Comparison of ENCODE assay signal across 7 mouse cellular contexts in the genomic region with DNA sequence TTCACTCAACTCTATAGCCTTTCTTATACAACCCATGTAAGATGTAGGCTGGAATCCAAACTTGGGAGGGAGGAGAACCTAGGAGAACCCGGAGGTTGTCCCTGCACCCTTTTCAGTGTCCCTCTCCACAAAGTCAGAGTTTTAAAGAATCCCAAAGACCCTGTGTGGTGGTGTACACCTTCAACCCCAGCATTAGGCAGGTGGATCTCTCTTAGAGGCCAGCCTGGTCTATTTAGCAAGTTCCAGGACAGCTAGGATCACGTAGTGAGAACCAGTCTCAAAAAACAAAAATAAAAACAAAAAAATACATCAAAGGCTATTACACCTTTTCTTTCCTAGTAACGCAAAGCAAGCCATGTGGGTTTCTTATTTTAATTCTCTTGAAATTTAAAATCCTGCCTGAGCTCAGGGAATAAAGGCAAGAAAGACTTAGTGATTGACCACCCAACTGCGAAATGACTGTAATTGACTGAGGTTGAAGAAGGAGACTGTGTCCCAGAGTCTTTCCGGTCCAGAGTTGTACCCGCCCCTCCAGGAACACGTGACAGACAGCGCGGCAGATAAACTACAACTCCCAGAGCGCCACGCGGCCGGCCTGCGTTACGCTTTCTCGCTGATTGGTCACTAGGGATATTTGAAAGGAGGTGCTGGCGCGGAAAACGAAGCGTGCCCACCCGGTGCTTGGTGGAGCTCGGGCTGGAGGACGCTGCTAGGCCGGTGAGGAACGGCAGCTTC. TPM values are rescaled to one million over a fixed set of nuclear protein-coding genes. Genes with fewer than 3 reads are reported as not detected.
DNase-seq lines count a peak whose midpoint lies in the region; ATAC-seq lines count a peak whose summit lies in the region.

Gene Espl1 (plus strand): TSS at position 634 of the 735 bp plus-strand sequence.

- H3K9ac ChIP-seq in intestine, embryonic 16.5 days (ENCODE audit: low read depth, low read length) = peak within 1 kb of the TSS; percentile 77
- peak within 1 kb of the TSS; percentile 66 for H3K9ac ChIP-seq in midbrain, embryonic 11.5 days (ENCODE audit: low read length)

- H3K4me3 ChIP-seq in intestine, embryonic 16.5 days (ENCODE audit: low read length) = peak within 1 kb of the TSS; percentile 77
- peak within 1 kb of the TSS; percentile 71 for H3K4me3 ChIP-seq in midbrain, embryonic 11.5 days (ENCODE audit: low read depth, low read length)

- intact Hi-C loops in gastrocnemius, postnatal 36 days (cut with DNase I) = no loop called here
- intact Hi-C loops in left cerebral cortex, postnatal 36 days (cut with DNase I) = no loop called here

- H3K36me3 ChIP-seq in intestine, embryonic 16.5 days (ENCODE audit: control insufficient read depth, insufficient read depth, low read length) = 0 out of 2 replicates have a peak, but pooled peaks cover 12% of the 10 kb centered on the region
- H3K36me3 ChIP-seq in midbrain, embryonic 11.5 days (ENCODE audit: control insufficient read depth, insufficient read depth, low read length) = peaks cover 17% of the 10 kb centered on the region

- no peaks in the 10 kb centered on the region for H3K27me3 ChIP-seq in intestine, embryonic 16.5 days (replicated peaks; ENCODE audit: control insufficient read depth, insufficient read depth, low read length)
- H3K27me3 ChIP-seq in midbrain, embryonic 11.5 days (ENCODE audit: control insufficient read depth, insufficient read depth, low read length) = no peaks in the 10 kb centered on the region

- peak; percentile 98 for ATAC-seq in intestine, embryonic 16.5 days
- peak; percentile 100 for ATAC-seq in midbrain, embryonic 11.5 days (ENCODE audit: low FRiP score)

- peak; percentile 87 to 90 for DNase-seq in adrenal gland, adult 18-20 months (ENCODE audit: low spot score in 2 of 2)
- peak; percentile 97 for DNase-seq in embryo, embryonic 11 days
- DNase-seq in gastrocnemius, postnatal 36 days = peak; percentile 87 to 92
- DNase-seq in left cerebral cortex, postnatal 36 days (ENCODE audit: low spot score in 2 of 2) = peak; percentile 87 to 90
- DNase-seq in midbrain, embryonic 11.5 days (ENCODE audit: low spot score, missing footprints) = peak; percentile 99
- peak; percentile 80 for DNase-seq in skeletal muscle tissue, adult 2 months (ENCODE audit: low read depth, low spot score)

- no peak within 1 kb of the TSS for H3K27ac ChIP-seq in intestine, embryonic 16.5 days (ENCODE audit: low read length)
- no peak within 1 kb of the TSS for H3K27ac ChIP-seq in midbrain, embryonic 11.5 days (ENCODE audit: low read depth, low read length)

- 6% methylated on average over 25 of the region's 25 CpGs for WGBS in intestine, embryonic 16.5 days
- 9% methylated on average over 25 of the region's 25 CpGs for WGBS in midbrain, embryonic 11.5 days

- peak within 1 kb of the TSS; percentile 86 for H3K4me2 ChIP-seq in intestine, embryonic 16.5 days (ENCODE audit: low read depth, low read length)
- peak within 1 kb of the TSS; percentile 82 for H3K4me2 ChIP-seq in midbrain, embryonic 11.5 days

- peaks cover 9% of the 10 kb centered on the region; the same call in 1 of the 2 replicates for H3K4me1 ChIP-seq in intestine, embryonic 16.5 days (ENCODE audit: control insufficient read depth, insufficient read depth, low read length)
- peaks cover 4% of the 10 kb centered on the region for H3K4me1 ChIP-seq in midbrain, embryonic 11.5 days (ENCODE audit: control insufficient read depth, insufficient read depth, low read length)

- H3K9me3 ChIP-seq in intestine, embryonic 16.5 days (ENCODE audit: control insufficient read depth, low read length) = no peaks in the 10 kb centered on the region
- no peaks in the 10 kb centered on the region for H3K9me3 ChIP-seq in midbrain, embryonic 11.5 days (ENCODE audit: control insufficient read depth, low read length)

RNA-seq across cellular contexts. Expression of gene Espl1, which starts in this region (rescaled TPM):
- total RNA-seq in adrenal gland, adult 18-20 months (2021) = 1 to 10 TPM; 1.3 to 1.9 TPM
- total RNA-seq in gastrocnemius, postnatal 36 days (2021) = under 1 TPM; 0.74 to 0.87 TPM
- polyA plus RNA-seq in intestine, embryonic 16.5 days (2015; fragmentation: Nextera tagmentation; extraction: Ambion mirVana) = 18.0 and 21.1 TPM in 2 replicates
- total RNA-seq in left cerebral cortex, postnatal 36 days (2021) = 1 to 10 TPM; 1.1 TPM
- 29.4 and 33.3 TPM in 2 replicates for polyA plus RNA-seq in midbrain, embryonic 11.5 days (2014; fragmentation: Nextera tagmentation; extraction: Ambion mirVana)

Comparison
In these comparisons a context has a peak if more than half of its experiments do, and no peak if none do; other contexts are left out.
1. Peak in DNase-seq in gastrocnemius, postnatal 36 days; RNA of the gene not detected or under 1 TPM.